Mouse (Mus musculus) testis, adult 2 months (tissue): ENCODE measurements around the gene Sbk1. TPM values are rescaled to one million over a fixed set of nuclear protein-coding genes. Genes with fewer than 3 reads are reported as not detected.
A peak's percentile ranks its signal among the peaks of the same experiment; 100 is the strongest.

Experiments used
- H3K27ac ChIP-seq: fragments of 200-500 bp; 2 replicates; pipeline ENCODE4 v1.5.1; 2012; ENCODE audit warnings: low read depth, low read length; ENCODE audit not compliant: control insufficient read depth, insufficient read depth
- H3K27me3 ChIP-seq: fragments of 200-500 bp; 2 replicates; pipeline ENCODE4 v1.6.1; 2012; ENCODE audit warnings: mild to moderate bottlenecking, low read length, moderate library complexity; ENCODE audit not compliant: control insufficient read depth, insufficient read depth
- H3K36me3 ChIP-seq: fragments of 200-500 bp; 2 replicates; pipeline ENCODE4 v1.6.1; 2012; ENCODE audit warnings: mild to moderate bottlenecking, low read length; ENCODE audit not compliant: control insufficient read depth, insufficient read depth
- H3K4me1 ChIP-seq: fragments of 200-500 bp; 2 replicates; pipeline ENCODE4 v1.6.1; 2012; ENCODE audit warnings: low read length; ENCODE audit not compliant: control insufficient read depth, insufficient read depth
- H3K4me3 ChIP-seq: fragments of 200-500 bp; 2 replicates; pipeline ENCODE4 v1.5.1; 2012; ENCODE audit warnings: low read depth, mild to moderate bottlenecking, low read length, moderate library complexity, mixed read lengths; ENCODE audit not compliant: control insufficient read depth
- CTCF ChIP-seq: fragments of 200-500 bp; IDR thresholded peaks from 2 replicates; pipeline ENCODE4 v1.5.1; 2012; ENCODE audit warnings: low read depth, mild to moderate bottlenecking, inconsistent platforms, low read length, moderate library complexity; ENCODE audit not compliant: control insufficient read depth, insufficient read depth, insufficient replicate concordance
- POLR2A ChIP-seq: fragments of 200-500 bp; IDR thresholded peaks from 2 replicates; pipeline ENCODE4 v1.6.1; 2012; ENCODE audit warnings: low read depth, mild to moderate bottlenecking, inconsistent platforms, low read length, moderate library complexity; ENCODE audit not compliant: control insufficient read depth
- polyA plus RNA-seq: library from polyadenylated mRNA; depleted of rRNA; stranded (reverse); fragments of >200 nt; gene quantifications from 2 replicates; pipeline ENCODE4 v1.2.3, GENCODE M21; 2012

Gene Sbk1
- polyA plus RNA-seq, 1 experiment: 9.9 TPM

DNA sequence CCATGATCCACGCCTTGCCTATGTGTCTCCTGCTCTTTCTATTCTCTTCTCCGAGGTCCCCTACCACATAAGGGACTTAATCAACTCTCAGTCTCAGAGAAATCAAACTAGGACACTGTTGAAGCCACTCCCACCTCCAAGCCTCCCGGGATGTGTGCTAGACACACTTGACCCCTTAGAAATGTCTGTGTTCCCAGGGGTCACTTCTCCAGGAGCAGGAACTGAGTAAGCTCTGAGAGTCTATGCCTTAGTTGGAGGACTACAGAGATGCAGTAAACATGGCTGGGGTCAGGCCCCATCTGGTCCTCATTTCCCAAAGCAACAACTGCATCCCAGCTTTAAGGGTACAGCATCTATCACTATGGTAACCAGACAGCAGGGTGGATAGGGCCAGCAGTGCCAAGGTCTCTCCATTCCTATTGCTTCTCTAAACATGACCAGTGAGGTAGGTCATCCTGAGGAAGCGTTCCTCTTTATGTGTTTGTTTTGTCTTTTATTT, 6.0 kb upstream of the Sbk1 start:
- TF ChIP-seq POLR2A (no peak), CTCF (no peak)
- H3K27me3 ChIP-seq: no peaks in the 10 kb centered on the region

DNA sequence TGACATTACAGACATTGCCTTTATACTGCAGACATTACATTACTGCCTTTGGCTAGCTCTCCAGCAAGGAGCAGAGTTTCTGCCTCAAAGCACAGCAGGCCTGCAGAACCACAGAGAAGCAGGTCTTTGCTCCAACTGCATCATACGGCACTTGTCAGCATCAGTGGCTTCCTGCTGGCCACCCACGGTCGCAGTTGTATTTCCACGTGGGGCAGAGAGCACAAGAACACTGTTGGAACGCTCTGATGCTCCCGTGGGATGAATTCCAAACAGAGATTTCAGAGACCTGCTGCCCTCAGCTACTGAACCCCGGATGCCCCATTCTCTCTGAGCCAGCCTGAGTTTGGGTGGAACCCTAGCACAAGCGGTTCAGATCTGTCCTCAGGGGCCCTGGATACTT, 4.8 kb upstream of the Sbk1 start:
- H3K27ac ChIP-seq: no peak overlapping the region
- no peaks in the 10 kb centered on the region for H3K27me3 ChIP-seq
- H3K4me3 ChIP-seq: no peak overlapping the region
- peaks cover 5% of the 10 kb centered on the region for H3K4me1 ChIP-seq
- TF ChIP-seq POLR2A: no peak
- no peak for TF ChIP-seq CTCF
- no peaks in the 10 kb centered on the region for H3K36me3 ChIP-seq

More for the DNA sequence above, 6.0 kb upstream of the Sbk1 start:
- H3K36me3 ChIP-seq: no peaks in the 10 kb centered on the region
- no peaks in the 10 kb centered on the region; the same call in none of the 2 replicates for H3K4me1 ChIP-seq
- no peak overlapping the region for H3K27ac ChIP-seq
- no peak overlapping the region for H3K4me3 ChIP-seq

DNA sequence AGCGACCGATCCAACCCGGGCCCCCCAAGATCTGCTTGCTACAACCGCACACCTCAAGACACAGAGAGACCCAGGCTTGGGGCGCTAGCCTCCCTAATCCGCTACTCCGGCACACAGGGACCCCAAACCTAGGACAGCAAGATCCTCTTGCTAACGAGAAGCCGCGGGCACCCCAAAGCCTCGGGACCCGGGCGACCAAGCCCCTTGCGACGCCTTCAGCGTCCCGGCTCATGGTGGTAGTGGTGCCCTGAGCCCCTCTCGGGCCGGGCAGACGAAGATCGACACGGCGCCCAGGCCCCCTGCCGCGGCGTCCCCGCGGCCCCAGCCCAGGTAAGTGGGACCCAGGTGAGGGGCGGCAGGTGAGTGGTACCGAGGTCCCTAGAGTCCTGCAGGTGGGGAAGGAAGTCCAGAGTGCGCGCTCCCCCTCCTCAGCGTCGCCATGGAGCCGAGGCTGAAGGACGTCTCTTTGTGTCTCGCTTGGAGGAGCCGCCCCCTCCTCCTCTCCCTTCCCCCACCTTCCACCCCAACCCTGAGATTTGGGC, 422 bp downstream of the Sbk1 start:
- Histone ChIP-seq H3K27me3 (no peaks in the 10 kb centered on the region), H3K4me1 (peaks cover 15% of the 10 kb centered on the region), H3K4me3 (peak overlapping the region; percentile 76), H3K27ac (no peak overlapping the region), H3K36me3 (no peaks in the 10 kb centered on the region)
- TF ChIP-seq POLR2A (no peak), CTCF (no peak)

DNA sequence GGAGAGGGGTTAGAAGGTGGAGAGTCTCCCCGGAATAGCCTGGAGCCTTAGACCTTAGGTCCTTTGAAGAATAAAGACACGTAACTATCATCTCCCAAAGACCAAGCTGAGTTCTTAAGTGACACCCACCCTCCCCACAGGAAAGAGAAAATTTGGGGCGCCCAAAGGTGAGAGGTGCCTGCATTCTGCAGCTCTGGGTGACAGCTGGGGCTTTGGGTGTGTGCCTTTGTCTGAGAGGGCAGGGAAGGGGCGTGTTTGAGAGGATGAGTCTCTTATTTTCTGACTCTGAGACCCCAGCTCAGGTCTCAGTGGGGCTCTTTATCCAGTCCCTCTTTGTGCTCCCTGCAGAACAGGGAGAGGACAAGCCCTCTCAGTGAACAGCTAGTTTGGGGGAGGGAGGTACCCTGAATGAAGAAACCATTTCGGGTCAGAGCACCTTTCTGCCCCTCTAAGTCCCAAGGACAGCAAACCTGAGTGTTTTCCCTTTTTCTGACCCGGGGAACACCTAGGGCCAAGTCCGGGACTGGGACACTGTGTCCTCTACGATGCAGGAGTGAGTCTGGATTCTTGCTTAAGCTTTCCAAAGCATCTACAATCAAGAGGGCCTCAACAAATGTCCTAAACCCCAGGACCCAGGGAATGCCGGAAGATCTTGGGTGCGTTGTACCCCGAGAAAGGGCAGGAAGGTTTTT, 1.1 kb downstream of the Sbk1 start:
- H3K27ac ChIP-seq: no peak overlapping the region
- no peaks in the 10 kb centered on the region for H3K36me3 ChIP-seq
- H3K27me3 ChIP-seq: no peaks in the 10 kb centered on the region
- H3K4me3 ChIP-seq: peak overlapping the region; percentile 76; the same call in 1 of the 2 replicates
- peaks cover 15% of the 10 kb centered on the region for H3K4me1 ChIP-seq
- TF ChIP-seq POLR2A (no peak), CTCF (no peak)

DNA sequence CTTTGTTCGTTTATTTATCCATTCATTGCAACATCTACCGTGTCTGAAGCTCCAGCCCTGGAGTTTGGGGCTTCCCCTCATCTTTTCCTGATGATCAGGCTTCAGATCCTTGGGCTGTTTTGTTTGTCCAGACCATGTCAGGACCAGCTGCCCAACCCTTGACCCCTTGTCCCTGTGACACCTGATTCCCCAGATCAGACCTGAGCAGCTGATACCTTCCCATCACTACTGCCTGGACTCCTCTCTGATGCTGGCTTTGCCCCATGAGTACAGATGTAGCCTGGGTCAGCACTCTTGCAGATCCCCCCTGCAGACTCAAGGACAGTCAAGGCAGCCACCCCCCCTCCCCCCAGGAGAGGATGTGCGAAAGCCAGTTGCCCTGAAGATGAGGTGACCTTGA, 1.7 kb downstream of the Sbk1 start:
- Histone ChIP-seq H3K4me3 (no peak overlapping the region), H3K4me1 (peaks cover 15% of the 10 kb centered on the region), H3K27ac (no peak overlapping the region), H3K36me3 (no peaks in the 10 kb centered on the region), H3K27me3 (no peaks in the 10 kb centered on the region)
- no peak for TF ChIP-seq CTCF
- TF ChIP-seq POLR2A: no peak

DNA sequence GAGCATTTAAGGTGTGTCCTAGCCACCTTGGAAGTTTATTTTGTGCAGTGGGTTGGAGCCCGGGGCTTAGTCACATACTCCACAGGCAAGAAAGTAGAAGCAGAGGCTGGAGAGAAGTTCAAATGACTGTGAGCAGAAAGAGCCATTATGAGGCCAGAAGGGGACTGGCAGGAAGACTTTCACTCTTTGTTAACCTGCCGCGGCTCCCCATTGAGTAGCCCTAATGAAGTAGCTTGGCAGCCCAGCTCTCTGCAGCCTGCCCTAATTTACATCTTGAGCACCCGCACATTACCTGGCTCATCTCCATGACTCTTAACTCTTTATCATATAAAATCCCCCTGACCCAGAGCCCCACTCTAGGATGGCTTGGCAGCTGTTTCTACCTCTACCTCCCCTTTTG, 2.2 kb downstream of the Sbk1 start:
- Histone ChIP-seq H3K27ac (no peak overlapping the region), H3K27me3 (no peaks in the 10 kb centered on the region), H3K4me1 (peaks cover 15% of the 10 kb centered on the region), H3K36me3 (no peaks in the 10 kb centered on the region), H3K4me3 (no peak overlapping the region)
- TF ChIP-seq CTCF (no peak), POLR2A (no peak)

DNA sequence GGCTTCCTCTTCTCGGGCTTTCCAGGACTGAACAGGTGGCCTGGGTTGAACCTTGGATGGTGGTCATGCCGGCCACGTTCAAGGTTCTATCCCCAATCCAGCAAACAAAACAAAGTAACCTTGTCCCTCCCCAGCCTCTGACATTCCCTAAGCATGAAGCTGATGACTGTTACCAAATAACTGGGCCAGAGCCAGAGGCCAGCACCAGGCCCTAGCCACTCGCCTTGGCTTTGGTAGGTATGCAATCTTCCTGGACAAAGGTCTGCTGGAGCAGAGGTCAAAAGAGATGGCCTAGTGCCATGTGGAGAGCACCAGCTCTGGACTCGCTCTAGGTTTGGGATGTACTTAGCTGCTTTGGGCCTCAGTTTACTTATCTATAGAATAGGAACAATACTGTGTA, 3.3 kb downstream of the Sbk1 start:
- TF ChIP-seq CTCF (no peak), POLR2A (no peak)
- Histone ChIP-seq H3K27me3 (no peaks in the 10 kb centered on the region), H3K36me3 (no peaks in the 10 kb centered on the region), H3K4me1 (peaks cover 15% of the 10 kb centered on the region), H3K4me3 (no peak overlapping the region), H3K27ac (no peak overlapping the region)

DNA sequence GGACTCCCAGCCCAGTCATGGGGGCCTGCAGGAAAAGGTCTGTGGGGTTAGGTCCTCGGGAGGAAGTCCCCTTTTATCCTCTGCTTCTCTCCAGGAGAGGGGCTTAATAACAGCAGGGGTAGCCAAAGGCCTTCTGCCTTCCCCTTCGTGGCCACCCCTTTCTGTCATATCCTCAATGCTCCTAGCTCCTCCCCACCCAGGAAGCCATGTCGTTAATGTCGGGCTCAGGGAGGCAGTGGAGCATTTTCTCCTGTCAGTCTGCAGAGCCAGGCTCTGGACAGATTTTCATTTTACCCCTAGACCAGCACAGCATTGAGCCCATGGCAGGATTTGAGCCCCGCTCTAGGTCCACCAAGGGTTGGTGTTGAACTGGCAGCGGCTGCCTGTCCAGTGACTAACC, 3.9 kb downstream of the Sbk1 start:
- H3K4me3 ChIP-seq: no peak overlapping the region
- peaks cover 15% of the 10 kb centered on the region for H3K4me1 ChIP-seq
- no peak overlapping the region for H3K27ac ChIP-seq
- TF ChIP-seq CTCF: no peak
- TF ChIP-seq POLR2A: no peak
- no peaks in the 10 kb centered on the region for H3K27me3 ChIP-seq
- no peaks in the 10 kb centered on the region for H3K36me3 ChIP-seq
